Mouse (Mus musculus) testis, adult 2 months (tissue): ENCODE results near the gene Gm20390. TPM values are rescaled to one million over a fixed set of nuclear protein-coding genes. Genes with fewer than 3 reads are reported as not detected.

Experiments
- H3K27ac ChIP-seq: fragments of 200-500 bp; 2 replicates; pipeline ENCODE4 v1.5.1; 2012; ENCODE audit warnings: low read depth, low read length; ENCODE audit not compliant: control insufficient read depth, insufficient read depth
- H3K27me3 ChIP-seq: fragments of 200-500 bp; 2 replicates; pipeline ENCODE4 v1.6.1; 2012; ENCODE audit warnings: mild to moderate bottlenecking, low read length, moderate library complexity; ENCODE audit not compliant: control insufficient read depth, insufficient read depth
- H3K36me3 ChIP-seq: fragments of 200-500 bp; 2 replicates; pipeline ENCODE4 v1.6.1; 2012; ENCODE audit warnings: mild to moderate bottlenecking, low read length; ENCODE audit not compliant: control insufficient read depth, insufficient read depth
- H3K4me1 ChIP-seq: fragments of 200-500 bp; 2 replicates; pipeline ENCODE4 v1.6.1; 2012; ENCODE audit warnings: low read length; ENCODE audit not compliant: control insufficient read depth, insufficient read depth
- H3K4me3 ChIP-seq: fragments of 200-500 bp; 2 replicates; pipeline ENCODE4 v1.5.1; 2012; ENCODE audit warnings: low read depth, mild to moderate bottlenecking, low read length, moderate library complexity, mixed read lengths; ENCODE audit not compliant: control insufficient read depth
- CTCF ChIP-seq: fragments of 200-500 bp; IDR thresholded peaks from 2 replicates; pipeline ENCODE4 v1.5.1; 2012; ENCODE audit warnings: low read depth, mild to moderate bottlenecking, inconsistent platforms, low read length, moderate library complexity; ENCODE audit not compliant: control insufficient read depth, insufficient read depth, insufficient replicate concordance
- POLR2A ChIP-seq: fragments of 200-500 bp; IDR thresholded peaks from 2 replicates; pipeline ENCODE4 v1.6.1; 2012; ENCODE audit warnings: low read depth, mild to moderate bottlenecking, inconsistent platforms, low read length, moderate library complexity; ENCODE audit not compliant: control insufficient read depth
- polyA plus RNA-seq: library from polyadenylated mRNA; depleted of rRNA; stranded (reverse); fragments of >200 nt; gene quantifications from 2 replicates; pipeline ENCODE4 v1.2.3, GENCODE M21; 2012; rRNA removed

The Gm20390 gene
- polyA plus RNA-seq, 1 experiment: 17.1 TPM

GRCm38 (mm10) chr11:93908829-93909228, 59.3 kb downstream of the Gm20390 start:
- H3K4me1 ChIP-seq: no peaks in the 10 kb centered on the region

GRCm38 (mm10) chr11:93907839-93908238, 60.3 kb downstream of the Gm20390 start:
- no peak overlapping the region for H3K27ac ChIP-seq
- H3K36me3 ChIP-seq: no peaks in the 10 kb centered on the region; the same call in 1 of the 2 replicates
- no peak overlapping the region for H3K4me3 ChIP-seq
- TF ChIP-seq POLR2A: no peak
- H3K4me1 ChIP-seq: no peaks in the 10 kb centered on the region
- H3K27me3 ChIP-seq: no peaks in the 10 kb centered on the region

More at GRCm38 (mm10) chr11:93908829-93909228, 59.3 kb downstream of the Gm20390 start:
- Histone ChIP-seq H3K27ac (no peak overlapping the region), H3K27me3 (no peaks in the 10 kb centered on the region), H3K36me3 (no peaks in the 10 kb centered on the region; the same call in 1 of the 2 replicates), H3K4me3 (no peak overlapping the region)
- TF ChIP-seq CTCF (no peak), POLR2A (no peak)

DNA sequence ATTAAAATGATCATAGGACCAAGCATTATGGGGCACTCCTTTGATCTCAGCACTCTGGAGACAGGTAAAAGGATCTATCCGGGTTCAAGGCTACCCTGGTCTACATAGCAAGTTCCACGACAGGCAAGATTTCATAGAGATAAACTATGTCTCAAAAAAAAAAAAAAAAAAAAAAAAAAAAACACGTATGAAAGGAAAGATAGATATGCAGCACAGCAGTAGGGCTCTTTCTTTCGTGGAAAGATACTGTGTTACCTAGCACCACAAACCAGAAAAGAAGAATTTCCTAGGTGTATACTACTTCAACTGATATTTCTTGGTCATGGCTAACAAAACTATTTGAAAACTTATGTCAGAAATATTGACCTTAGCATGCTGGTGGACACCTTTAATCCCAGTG, 61.3 kb downstream of the Gm20390 start:
- H3K27ac ChIP-seq: no peak overlapping the region
- H3K36me3 ChIP-seq: no peaks in the 10 kb centered on the region; the same call in 1 of the 2 replicates
- no peak overlapping the region for H3K4me3 ChIP-seq
- no peak for TF ChIP-seq POLR2A
- TF ChIP-seq CTCF: no peak
- H3K4me1 ChIP-seq: no peaks in the 10 kb centered on the region
- H3K27me3 ChIP-seq: no peaks in the 10 kb centered on the region

Other genes with a start within 250 kb of the Gm20390 start
- gene Utp18, start 82.5 kb downstream of the Gm20390 start, polyA plus RNA-seq: 8.9 and 12.8 TPM in 2 replicates
- gene Mbtd1, start 82.4 kb downstream of the Gm20390 start, polyA plus RNA-seq: 15.9 and 20.4 TPM in 2 replicates
- gene Nme2, start 12.0 kb downstream of the Gm20390 start, polyA plus RNA-seq: 52.8 and 55.1 TPM in 2 replicates
- gene Nme1, start 228 bp upstream of the Gm20390 start, polyA plus RNA-seq: 51.5 and 54.6 TPM in 2 replicates
- 17.7 and 18.8 TPM in 2 replicates for gene Spag9, start 27.8 kb upstream of the Gm20390 start, polyA plus RNA-seq
- gene Tob1, start 243.2 kb upstream of the Gm20390 start, polyA plus RNA-seq: 40.5 and 43.2 TPM in 2 replicates